Mouse (Mus musculus) liver, embryonic 14.5 days (tissue): ENCODE results near the gene Ptk7.

Experiments used
- CTCF ChIP-seq: IDR thresholded peaks from 2 replicates; pipeline ENCODE4 v1.5.1; 2016; ENCODE audit warnings: antibody characterized with exemption, low read depth, control low read depth
- EP300 ChIP-seq: IDR thresholded peaks from 2 replicates; pipeline ENCODE4 v1.6.1; 2016; ENCODE audit warnings: antibody characterized with exemption, low read depth

DNA sequence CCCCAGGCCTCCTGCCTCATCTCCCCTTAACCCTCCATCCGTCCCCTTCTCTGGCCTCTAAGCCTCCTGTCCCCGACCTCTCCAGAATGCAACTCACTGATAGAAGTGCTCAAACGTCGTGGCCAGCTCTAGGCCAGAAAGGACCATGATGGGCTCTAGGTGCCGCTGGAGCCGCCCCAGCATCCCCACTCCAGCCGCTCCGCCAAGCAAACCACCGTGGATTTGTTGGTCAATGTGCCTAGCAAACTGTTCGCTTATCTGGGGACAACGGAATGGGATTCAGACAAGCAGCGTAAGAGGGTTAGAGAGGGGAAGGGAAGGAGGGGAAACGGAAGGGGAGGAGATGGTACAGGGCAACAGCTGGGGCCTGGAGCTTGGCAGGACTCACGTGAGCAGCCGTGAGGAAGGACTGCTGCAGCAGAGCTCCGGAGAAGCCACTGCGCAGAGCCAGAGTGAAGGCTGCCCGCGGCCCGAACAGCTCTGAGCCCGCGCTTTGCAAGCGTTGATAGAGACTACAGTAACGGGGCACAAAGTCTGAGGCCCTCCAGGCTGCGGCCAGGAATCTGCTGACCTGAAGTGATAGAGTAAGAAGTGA is 108.8 kb downstream of the Ptk7 start:
- TF ChIP-seq EP300: no peak
- TF ChIP-seq CTCF: no peak
